Mouse (Mus musculus): Measurements from ENCODE around the gene Gm49630. TPM values are rescaled to one million over a fixed set of nuclear protein-coding genes. Genes with fewer than 3 reads are reported as not detected.
"Not testable (repeated sequence)": the region's sequence is repeated elsewhere in the genome, so short reads cannot be mapped to it uniquely, and the experiment has no call there.

Gene Gm49630
- not detected for total RNA-seq (2021)
- long read RNA-seq, experiment 1 = 0 reads
- long read RNA-seq, experiment 2 = 0 reads

GRCm38 (mm10) chr17:7371879-7372278 is at the start of gene Gm49630:
TSS of gene Gm49630 (minus strand) at chr17:7371979.
- intact Hi-C loops (cut with DNase I); DNase-seq: not testable (repeated sequence)

GRCm38 (mm10) chr17:7420191-7420973 is 48.6 kb upstream of the Gm49630 start:
- intact Hi-C loops (cut with DNase I); DNase-seq: not testable (repeated sequence)

GRCm38 (mm10) chr17:7414601-7415310 is 43.0 kb upstream of the Gm49630 start:
- intact Hi-C loops (cut with DNase I); DNase-seq: not testable (repeated sequence)

- DNase-seq; intact Hi-C loops (cut with DNase I): not testable (repeated sequence)
Observed at GRCm38 (mm10) chr17:7413336-7413735, 41.6 kb upstream of the Gm49630 start.

- DNase-seq; intact Hi-C loops (cut with DNase I): not testable (repeated sequence)
Observed at GRCm38 (mm10) chr17:7399770-7400169, 28.0 kb upstream of the Gm49630 start.

- intact Hi-C loops (cut with DNase I) = not testable (repeated sequence)
Observed at GRCm38 (mm10) chr17:7398198-7398847, 26.5 kb upstream of the Gm49630 start.

GRCm38 (mm10) chr17:7397079-7397478 is 25.3 kb upstream of the Gm49630 start:
- DNase-seq; intact Hi-C loops (cut with DNase I): not testable (repeated sequence)

More at GRCm38 (mm10) chr17:7398198-7398847, 26.5 kb upstream of the Gm49630 start:
- DNase-seq = not testable (repeated sequence)

GRCm38 (mm10) chr17:7396288-7396687 is 24.5 kb upstream of the Gm49630 start:
- intact Hi-C loops (cut with DNase I); DNase-seq: not testable (repeated sequence)

- intact Hi-C loops (cut with DNase I); DNase-seq: not testable (repeated sequence)
Observed at GRCm38 (mm10) chr17:7395671-7396070, 23.9 kb upstream of the Gm49630 start.

GRCm38 (mm10) chr17:7395116-7395515 is 23.3 kb upstream of the Gm49630 start:
- DNase-seq; intact Hi-C loops (cut with DNase I): not testable (repeated sequence)

- intact Hi-C loops (cut with DNase I) = not testable (repeated sequence)
Observed at GRCm38 (mm10) chr17:7389898-7390297, 18.1 kb upstream of the Gm49630 start.

GRCm38 (mm10) chr17:7388958-7389356 is 17.2 kb upstream of the Gm49630 start:
- DNase-seq; intact Hi-C loops (cut with DNase I): not testable (repeated sequence)

More at GRCm38 (mm10) chr17:7389898-7390297, 18.1 kb upstream of the Gm49630 start:
- DNase-seq = not testable (repeated sequence)

- intact Hi-C loops (cut with DNase I); DNase-seq: not testable (repeated sequence)
Observed at GRCm38 (mm10) chr17:7388341-7388957, 16.7 kb upstream of the Gm49630 start.

- DNase-seq; intact Hi-C loops (cut with DNase I): not testable (repeated sequence)
Observed at GRCm38 (mm10) chr17:7386016-7386415, 14.2 kb upstream of the Gm49630 start.

GRCm38 (mm10) chr17:7385364-7385763 is 13.6 kb upstream of the Gm49630 start, which contains the start of gene Unc93a2:
TSS of gene Unc93a2 (minus strand) at chr17:7385464.
- DNase-seq; intact Hi-C loops (cut with DNase I): not testable (repeated sequence)

GRCm38 (mm10) chr17:7383167-7384143 is 11.7 kb upstream of the Gm49630 start:
- intact Hi-C loops (cut with DNase I); DNase-seq: not testable (repeated sequence)

- DNase-seq; intact Hi-C loops (cut with DNase I): not testable (repeated sequence)
Observed at GRCm38 (mm10) chr17:7382711-7383110, 10.9 kb upstream of the Gm49630 start.

- DNase-seq; intact Hi-C loops (cut with DNase I): not testable (repeated sequence)
Observed at GRCm38 (mm10) chr17:7377907-7378306, 6.1 kb upstream of the Gm49630 start.

All from gastrocnemius, postnatal 36 days (tissue).